Mouse (Mus musculus): ENCODE data around the gene Ezr. TPM values are rescaled to one million over a fixed set of nuclear protein-coding genes. Genes with fewer than 3 reads are reported as not detected.

Gene Ezr
- polyA plus RNA-seq, 1 experiment from 2014 or later: 97.3 TPM

DNA sequence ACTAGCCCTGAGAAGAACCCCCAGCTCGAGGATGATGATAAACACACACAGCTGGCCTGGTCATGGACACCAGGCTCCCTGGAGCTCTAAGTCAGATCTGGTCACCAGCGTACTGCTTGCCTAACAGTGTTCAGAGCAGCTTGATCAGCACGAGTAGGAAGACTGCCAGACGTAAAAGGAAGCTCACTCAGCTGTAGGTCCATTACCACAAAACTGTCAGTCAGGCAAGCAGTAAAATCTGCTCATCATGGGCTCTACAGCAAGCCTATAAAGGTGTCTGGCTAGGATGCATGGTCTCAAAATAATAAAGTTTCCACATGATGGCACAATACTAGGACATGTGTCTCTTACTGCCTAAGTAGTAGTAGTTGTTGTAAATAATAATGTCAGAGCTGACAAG lies 13.0 kb downstream of the Ezr start:
- no peaks in the 10 kb centered on the region for H3K9me3 ChIP-seq (ENCODE audit: low read depth, low read length)
- H3K4me3 ChIP-seq (ENCODE audit: low read depth, low read length): no peak overlapping the region
- H3K27ac ChIP-seq (ENCODE audit: low read depth): no peak overlapping the region
- peaks cover 13% of the 10 kb centered on the region for H3K4me1 ChIP-seq (ENCODE audit: insufficient read depth)
- no peak overlapping the region for H3K4me2 ChIP-seq
- ATAC-seq (ENCODE audit: insufficient read depth) (no peak), DNase-seq (no peak)
- TF ChIP-seq CTCF (IDR thresholded peaks at IDR 0.05; ENCODE audit: low read depth): no peak
- 54% methylated on average over 4 of the region's 4 CpGs for WGBS
- H3K9ac ChIP-seq: no peak overlapping the region
- no peaks in the 10 kb centered on the region for H3K27me3 ChIP-seq (ENCODE audit: insufficient read depth, low read length)
- no peaks in the 10 kb centered on the region for H3K36me3 ChIP-seq (ENCODE audit: insufficient read depth)

GRCm38 (mm10) chr17:6768301-6768788 lies 14.2 kb downstream of the Ezr start:
- Histone ChIP-seq H3K9ac (no peak overlapping the region), H3K9me3 (ENCODE audit: low read depth, low read length) (no peaks in the 10 kb centered on the region), H3K4me2 (no peak overlapping the region), H3K4me3 (ENCODE audit: low read depth, low read length) (no peak overlapping the region), H3K36me3 (ENCODE audit: insufficient read depth) (no peaks in the 10 kb centered on the region), H3K4me1 (ENCODE audit: insufficient read depth) (peaks cover 13% of the 10 kb centered on the region), H3K27ac (ENCODE audit: low read depth) (no peak overlapping the region), H3K27me3 (ENCODE audit: insufficient read depth, low read length) (no peaks in the 10 kb centered on the region)
- no peak for ATAC-seq (ENCODE audit: insufficient read depth)
- WGBS: 79% methylated on average over 5 of the region's 5 CpGs
- DNase-seq: no peak
- no peak for TF ChIP-seq CTCF (IDR thresholded peaks at IDR 0.05; ENCODE audit: low read depth)

GRCm38 (mm10) chr17:6767771-6768170 lies 14.8 kb downstream of the Ezr start:
- no peak overlapping the region for H3K9ac ChIP-seq

GRCm38 (mm10) chr17:6766823-6767222 lies 15.8 kb downstream of the Ezr start:
- Histone ChIP-seq H3K4me3 (ENCODE audit: low read depth, low read length) (no peak overlapping the region), H3K9me3 (ENCODE audit: low read depth, low read length) (no peaks in the 10 kb centered on the region), H3K9ac (no peak overlapping the region), H3K27me3 (ENCODE audit: insufficient read depth, low read length) (no peaks in the 10 kb centered on the region), H3K4me2 (no peak overlapping the region), H3K4me1 (ENCODE audit: insufficient read depth) (peaks cover 4% of the 10 kb centered on the region; the same call in 1 of the 2 replicates), H3K27ac (ENCODE audit: low read depth) (no peak overlapping the region), H3K36me3 (ENCODE audit: insufficient read depth) (no peaks in the 10 kb centered on the region)
- WGBS: 55% methylated on average over 4 of the region's 4 CpGs
- ATAC-seq (ENCODE audit: insufficient read depth) (no peak), DNase-seq (no peak)
- no peak for TF ChIP-seq CTCF (IDR thresholded peaks at IDR 0.05; ENCODE audit: low read depth)

More at GRCm38 (mm10) chr17:6767771-6768170, 14.8 kb downstream of the Ezr start:
- H3K9me3 ChIP-seq (ENCODE audit: low read depth, low read length): no peaks in the 10 kb centered on the region
- 45% methylated on average over 5 of the region's 5 CpGs for WGBS
- no peak for TF ChIP-seq CTCF (IDR thresholded peaks at IDR 0.05; ENCODE audit: low read depth)
- no peak overlapping the region for H3K4me3 ChIP-seq (ENCODE audit: low read depth, low read length)
- H3K27ac ChIP-seq (ENCODE audit: low read depth): no peak overlapping the region
- H3K27me3 ChIP-seq (ENCODE audit: insufficient read depth, low read length): no peaks in the 10 kb centered on the region
- no peaks in the 10 kb centered on the region for H3K36me3 ChIP-seq (ENCODE audit: insufficient read depth)
- H3K4me2 ChIP-seq: no peak overlapping the region
- ATAC-seq (ENCODE audit: insufficient read depth): no peak
- DNase-seq: no peak
- H3K4me1 ChIP-seq (ENCODE audit: insufficient read depth): peaks cover 13% of the 10 kb centered on the region

GRCm38 (mm10) chr17:6765886-6766285 lies 16.7 kb downstream of the Ezr start:
- no peak overlapping the region for H3K27ac ChIP-seq (ENCODE audit: low read depth)
- ATAC-seq (ENCODE audit: insufficient read depth): no peak
- 40% methylated on average over 2 of the region's 2 CpGs for WGBS

GRCm38 (mm10) chr17:6764730-6765129 lies 17.9 kb downstream of the Ezr start:
- Histone ChIP-seq H3K27ac (ENCODE audit: low read depth) (no peak overlapping the region), H3K9ac (no peak overlapping the region), H3K9me3 (ENCODE audit: low read depth, low read length) (no peaks in the 10 kb centered on the region), H3K4me1 (ENCODE audit: insufficient read depth) (0 out of 2 replicates have a peak, but pooled peaks cover 4% of the 10 kb centered on the region), H3K4me2 (no peak overlapping the region), H3K27me3 (ENCODE audit: insufficient read depth, low read length) (no peaks in the 10 kb centered on the region), H3K4me3 (ENCODE audit: low read depth, low read length) (no peak overlapping the region), H3K36me3 (ENCODE audit: insufficient read depth) (no peaks in the 10 kb centered on the region)
- DNase-seq: no peak
- no peak for ATAC-seq (ENCODE audit: insufficient read depth)
- TF ChIP-seq CTCF (IDR thresholded peaks at IDR 0.05; ENCODE audit: low read depth): no peak
- WGBS: 80% methylated on average over 4 of the region's 4 CpGs

More at GRCm38 (mm10) chr17:6765886-6766285, 16.7 kb downstream of the Ezr start:
- 0 out of 2 replicates have a peak, but pooled peaks cover 4% of the 10 kb centered on the region for H3K4me1 ChIP-seq (ENCODE audit: insufficient read depth)
- no peaks in the 10 kb centered on the region for H3K9me3 ChIP-seq (ENCODE audit: low read depth, low read length)
- no peak overlapping the region for H3K9ac ChIP-seq
- TF ChIP-seq CTCF (IDR thresholded peaks at IDR 0.05; ENCODE audit: low read depth): no peak
- no peak overlapping the region for H3K4me3 ChIP-seq (ENCODE audit: low read depth, low read length)
- H3K36me3 ChIP-seq (ENCODE audit: insufficient read depth): no peaks in the 10 kb centered on the region
- no peak overlapping the region for H3K4me2 ChIP-seq
- DNase-seq: no peak
- H3K27me3 ChIP-seq (ENCODE audit: insufficient read depth, low read length): no peaks in the 10 kb centered on the region

- ATAC-seq (ENCODE audit: insufficient read depth) (no peak), DNase-seq (no peak)
- Histone ChIP-seq H3K9me3 (ENCODE audit: low read depth, low read length) (no peaks in the 10 kb centered on the region), H3K4me1 (ENCODE audit: insufficient read depth) (0 out of 2 replicates have a peak, but pooled peaks cover 4% of the 10 kb centered on the region), H3K36me3 (ENCODE audit: insufficient read depth) (no peaks in the 10 kb centered on the region), H3K4me3 (ENCODE audit: low read depth, low read length) (no peak overlapping the region), H3K27ac (ENCODE audit: low read depth) (no peak overlapping the region), H3K4me2 (no peak overlapping the region), H3K9ac (no peak overlapping the region), H3K27me3 (ENCODE audit: insufficient read depth, low read length) (no peaks in the 10 kb centered on the region)
- no peak for TF ChIP-seq CTCF (IDR thresholded peaks at IDR 0.05; ENCODE audit: low read depth)
- 67% methylated on average over 7 of the region's 7 CpGs for WGBS
Observed at GRCm38 (mm10) chr17:6764227-6764593, 18.4 kb downstream of the Ezr start.

Measured in lung, embryonic 14.5 days (tissue).